9 mouse cellular contexts compared by ENCODE assay signal in genomic region chr11:101985990-101986389, GRCm38 (mm10). TPM values are rescaled to one million over a fixed set of nuclear protein-coding genes. Genes with fewer than 3 reads are reported as not detected.
DNase-seq lines count a peak whose midpoint lies in the region; ATAC-seq and TF ChIP-seq lines count a peak whose summit lies in the region.
"Had no signal": no experiment of that assay in that cellular context is flagged by ENCODE, and none has a peak within 500 bp of the region (broad histone marks: within the 10 kb centered on the region; RNA-seq: fewer than 3 reads in every experiment).

No protein-coding gene starts in this region.

- no peak for TF ChIP-seq POLR2A in CH12.LX (IDR thresholded peaks at IDR 0.05; ENCODE audit: low read depth, low read length)

- H3K4me2 ChIP-seq in CH12.LX (ENCODE audit: insufficient read depth, low read depth, poor library complexity, severe bottlenecking): peak overlapping the region; percentile 39
- H3K4me2 ChIP-seq in embryonic facial prominence, embryonic 13.5 days: peak overlapping the region; percentile 30; the same call in 1 of the 2 replicates
- peak overlapping the region; percentile 33 for H3K4me2 ChIP-seq in heart, embryonic 16.5 days (ENCODE audit: low read depth, low read length)
- H3K4me2 ChIP-seq in lung, postnatal 0 days (replicated peaks; ENCODE audit: low read depth, low read length): no peak overlapping the region; the same call in 1 of the 2 replicates

- no peak overlapping the region for H3K27ac ChIP-seq in CH12.LX (ENCODE audit: insufficient read depth, low read depth)
- H3K27ac ChIP-seq in embryonic facial prominence, embryonic 13.5 days: no peak overlapping the region
- no peak overlapping the region for H3K27ac ChIP-seq in heart, embryonic 16.5 days (ENCODE audit: low read length)
- no peak overlapping the region for H3K27ac ChIP-seq in layer of hippocampus, adult 2 months
- no peak overlapping the region for H3K27ac ChIP-seq in lung, postnatal 0 days (ENCODE audit: low read length)
- H3K27ac ChIP-seq: macrophage had no signal

- in situ Hi-C loops in CH12.LX (cut with MboI; ENCODE audit: low pct_ligation_motif_present, low pct_unique_long_range_greater_than_20kb, low sequenced_read_pairs): no loop called here

- peaks cover 9 to 19% of the 10 kb centered on the region in 2 experiments for H3K36me3 ChIP-seq in CH12.LX (replicated peaks in 1 of 2; ENCODE audit: control insufficient read depth in 1 of 2, insufficient read depth in 1 of 2, low read length in 1 of 2)
- no peaks in the 10 kb centered on the region for H3K36me3 ChIP-seq in embryonic facial prominence, embryonic 13.5 days
- H3K36me3 ChIP-seq in heart, embryonic 16.5 days (ENCODE audit: control insufficient read depth, insufficient read depth): peaks cover 4% of the 10 kb centered on the region
- peaks cover 2% of the 10 kb centered on the region; the same call in 1 of the 2 replicates for H3K36me3 ChIP-seq in lung, postnatal 0 days (ENCODE audit: insufficient read depth, low read length)

- ATAC-seq in embryonic facial prominence, embryonic 13.5 days (ENCODE audit: insufficient number of reproducible peaks, insufficient read depth, low FRiP score, low TSS enrichment, low read depth): no peak
- no peak for ATAC-seq in heart, embryonic 16.5 days (replicated peaks; ENCODE audit: extremely low read depth, insufficient read depth, low FRiP score)
- ATAC-seq in lung, postnatal 0 days: no peak

- 3% methylated on average over 10 of the region's 10 CpGs for WGBS in embryonic facial prominence, embryonic 13.5 days
- 5% methylated on average over 10 of the region's 10 CpGs for WGBS in heart, embryonic 16.5 days
- WGBS in lung, postnatal 0 days: 1% methylated on average over 10 of the region's 10 CpGs

- TF ChIP-seq CTCF in CH12.LX (conservative IDR thresholded peaks at IDR 0.05 in 1 of 2, IDR thresholded peaks at IDR 0.05 in 1 of 2; ENCODE audit: low read depth in 2 of 2, low read length in 2 of 2): peak; percentile 86 to 98
- peak; percentile 87 for TF ChIP-seq CTCF in layer of hippocampus, adult 2 months (conservative IDR thresholded peaks at IDR 0.05)
- peak; percentile 94 for TF ChIP-seq CTCF in lung, postnatal 0 days (IDR thresholded peaks at IDR 0.05)

- H3K9ac ChIP-seq in CH12.LX (ENCODE audit: insufficient read depth, low read depth): no peak overlapping the region
- no peak overlapping the region for H3K9ac ChIP-seq in embryonic facial prominence, embryonic 13.5 days
- H3K9ac ChIP-seq in heart, embryonic 16.5 days (ENCODE audit: low read length): no peak overlapping the region
- H3K9ac ChIP-seq in lung, postnatal 0 days (replicated peaks; ENCODE audit: low read depth): no peak overlapping the region

- peak; percentile 92 for TF ChIP-seq RAD21 in CH12.LX (IDR thresholded peaks at IDR 0.05; ENCODE audit: low read depth, low read length)

- no peak for TF ChIP-seq EP300 in CH12.LX (IDR thresholded peaks at IDR 0.05; ENCODE audit: low read length)
- no peak for TF ChIP-seq EP300 in lung, postnatal 0 days (IDR thresholded peaks at IDR 0.05)

- no peaks in the 10 kb centered on the region for H3K9me3 ChIP-seq in CH12.LX (replicated peaks; ENCODE audit: low read length)
- no peaks in the 10 kb centered on the region for H3K9me3 ChIP-seq in embryonic facial prominence, embryonic 13.5 days
- no peaks in the 10 kb centered on the region for H3K9me3 ChIP-seq in heart, embryonic 16.5 days (replicated peaks; ENCODE audit: control insufficient read depth, low read length)
- no peaks in the 10 kb centered on the region for H3K9me3 ChIP-seq in lung, postnatal 0 days (ENCODE audit: low read length)

- H3K4me1 ChIP-seq in CH12.LX (ENCODE audit: control insufficient read depth in 1 of 2, insufficient read depth in 2 of 2): peaks cover 14 to 40% of the 10 kb centered on the region in 2 experiments
- H3K4me1 ChIP-seq in embryonic facial prominence, embryonic 13.5 days: peaks cover 20% of the 10 kb centered on the region
- peaks cover 33% of the 10 kb centered on the region for H3K4me1 ChIP-seq in heart, embryonic 16.5 days (ENCODE audit: control insufficient read depth, insufficient read depth, low read length)
- no peaks in the 10 kb centered on the region for H3K4me1 ChIP-seq in lung, postnatal 0 days (ENCODE audit: insufficient read depth, low read depth, low read length)

- no peak overlapping the region for H3K4me3 ChIP-seq in CH12.LX (replicated peaks in 1 of 3; ENCODE audit: low read depth in 2 of 3, low read length in 2 of 3, poor library complexity in 1 of 3)
- H3K4me3 ChIP-seq in embryonic facial prominence, embryonic 13.5 days: 0 out of 2 replicates have a peak overlapping the region, but pooled peaks have one; percentile 7
- H3K4me3 ChIP-seq in heart, embryonic 16.5 days (ENCODE audit: low read length): no peak overlapping the region
- H3K4me3 ChIP-seq in layer of hippocampus, adult 2 months: no peak overlapping the region
- no peak overlapping the region for H3K4me3 ChIP-seq in lung, postnatal 0 days (ENCODE audit: low read depth, low read length)

- peak; percentile 87 for DNase-seq in CH12.LX (ENCODE audit: extremely low read depth)
- peak; percentile 89 for DNase-seq in adrenal gland, postnatal 14 days
- DNase-seq in layer of hippocampus, adult 2 months (ENCODE audit: low spot score in 2 of 2): peak; percentile 85 to 87
- DNase-seq in lung, postnatal 0 days (ENCODE audit: low spot score): peak; percentile 88
- peak; percentile 75 for DNase-seq in retina, postnatal 7 days (ENCODE audit: low read depth, low spot score)
- DNase-seq in thymus, postnatal 4 days: peak; percentile 74

- dilution Hi-C loops in CH12.LX (cut with MboI; ENCODE audit: extremely low pct_ligation_motif_present, extremely low pct_unique_long_range_greater_than_20kb, low sequenced_read_pairs): no loop called here

- no peaks in the 10 kb centered on the region for H3K79me2 ChIP-seq in CH12.LX (replicated peaks; ENCODE audit: control insufficient read depth, extremely low read depth, insufficient read depth, poor library complexity, severe bottlenecking)

- peaks cover 54% of the 10 kb centered on the region for H3K27me3 ChIP-seq in CH12.LX (replicated peaks)
- H3K27me3 ChIP-seq in embryonic facial prominence, embryonic 13.5 days: peaks cover 10% of the 10 kb centered on the region; the same call in 1 of the 2 replicates
- H3K27me3 ChIP-seq in heart, embryonic 16.5 days (ENCODE audit: control insufficient read depth, insufficient read depth, low read length): no peaks in the 10 kb centered on the region
- H3K27me3 ChIP-seq in lung, postnatal 0 days (replicated peaks; ENCODE audit: insufficient read depth, low read length): 0 out of 2 replicates have a peak, but pooled peaks cover 4% of the 10 kb centered on the region

RNA-seq across cellular contexts. Expression of gene Dusp3, which starts 0.8 kb away (rescaled TPM):
- total RNA-seq in CH12.LX (2012; rRNA removed): 17.9 and 20.8 TPM in 2 replicates
- total RNA-seq in CH12.LX (2014; rRNA removed): 5.6 and 7.5 TPM in 2 replicates
- polyA plus RNA-seq in CH12.LX (2012; ENCODE audit: insufficient read length, low read depth): 19.2 and 23.6 TPM in 2 replicates
- 100 and 103 TPM in 2 replicates for total RNA-seq in adrenal gland, postnatal 14 days (2021)
- polyA plus RNA-seq in embryonic facial prominence, embryonic 13.5 days (2015; fragmentation: Nextera tagmentation; extraction: Ambion mirVana): 12.1 and 14.0 TPM in 2 replicates
- polyA plus RNA-seq in heart, embryonic 16.5 days (2015; fragmentation: Nextera tagmentation; extraction: Ambion mirVana): 57.3 and 58.8 TPM in 2 replicates
- 100 to 1,000 TPM; 149 to 155 TPM for total RNA-seq in layer of hippocampus, adult 2 months (2021)
- 78.2 and 80.0 TPM in 2 replicates for polyA plus RNA-seq in lung, postnatal 0 days (2015; fragmentation: Nextera tagmentation; extraction: Ambion mirVana)

RNA-seq across cellular contexts. Expression of gene Cfap97d1, which starts 1.9 kb away (rescaled TPM):
- not detected in 2 replicates for total RNA-seq in CH12.LX (2012; rRNA removed)
- total RNA-seq in CH12.LX (2014; rRNA removed): not detected in 2 replicates
- polyA plus RNA-seq in CH12.LX (2012; ENCODE audit: insufficient read length, low read depth): not detected in 2 replicates
- total RNA-seq in adrenal gland, postnatal 14 days (2021): not detected in 2 replicates
- not detected in 2 replicates for polyA plus RNA-seq in embryonic facial prominence, embryonic 13.5 days (2015; fragmentation: Nextera tagmentation; extraction: Ambion mirVana)
- polyA plus RNA-seq in heart, embryonic 16.5 days (2015; fragmentation: Nextera tagmentation; extraction: Ambion mirVana): not detected in 2 replicates
- total RNA-seq in layer of hippocampus, adult 2 months (2021): not detected
- polyA plus RNA-seq in lung, postnatal 0 days (2015; fragmentation: Nextera tagmentation; extraction: Ambion mirVana): 0.20 TPM in 1 of 2 replicates, not detected in the other
- polyA plus RNA-seq: macrophage had no signal

RNA-seq across cellular contexts. Expression of gene Sost, which starts 19.2 kb away (rescaled TPM):
- total RNA-seq in CH12.LX (2012; rRNA removed): not detected in 2 replicates
- total RNA-seq in CH12.LX (2014; rRNA removed): not detected in 2 replicates
- not detected in 2 replicates for polyA plus RNA-seq in CH12.LX (2012; ENCODE audit: insufficient read length, low read depth)
- total RNA-seq in adrenal gland, postnatal 14 days (2021): 1.6 TPM in 1 of 2 replicates, not detected in the other
- 0.41 and 0.42 TPM in 2 replicates for polyA plus RNA-seq in embryonic facial prominence, embryonic 13.5 days (2015; fragmentation: Nextera tagmentation; extraction: Ambion mirVana)
- 2.3 and 2.4 TPM in 2 replicates for polyA plus RNA-seq in heart, embryonic 16.5 days (2015; fragmentation: Nextera tagmentation; extraction: Ambion mirVana)
- total RNA-seq in layer of hippocampus, adult 2 months (2021): not detected
- polyA plus RNA-seq in lung, postnatal 0 days (2015; fragmentation: Nextera tagmentation; extraction: Ambion mirVana): 0.06 TPM in 1 of 2 replicates, not detected in the other
- polyA plus RNA-seq: macrophage had no signal

RNA-seq across cellular contexts. Expression of gene Mpp3, which starts 42.3 kb away (rescaled TPM):
- total RNA-seq in CH12.LX (2012; rRNA removed): 3.8 and 4.6 TPM in 2 replicates
- total RNA-seq in CH12.LX (2014; rRNA removed): 0.12 and 0.15 TPM in 2 replicates
- polyA plus RNA-seq in CH12.LX (2012; ENCODE audit: insufficient read length, low read depth): 0.30 and 0.31 TPM in 2 replicates
- total RNA-seq in adrenal gland, postnatal 14 days (2021): 9.0 and 14.8 TPM in 2 replicates
- 4.3 and 4.9 TPM in 2 replicates for polyA plus RNA-seq in embryonic facial prominence, embryonic 13.5 days (2015; fragmentation: Nextera tagmentation; extraction: Ambion mirVana)
- polyA plus RNA-seq in heart, embryonic 16.5 days (2015; fragmentation: Nextera tagmentation; extraction: Ambion mirVana): 4.2 and 4.9 TPM in 2 replicates
- total RNA-seq in layer of hippocampus, adult 2 months (2021): 10 to 100 TPM; 88.3 to 94.4 TPM
- polyA plus RNA-seq in lung, postnatal 0 days (2015; fragmentation: Nextera tagmentation; extraction: Ambion mirVana): 0.84 and 2.2 TPM in 2 replicates
- polyA plus RNA-seq: macrophage had no signal

RNA-seq across cellular contexts. Expression of gene Cd300lg, which starts 55.3 kb away (rescaled TPM):
- total RNA-seq in CH12.LX (2012; rRNA removed): not detected in 2 replicates
- not detected in 2 replicates for total RNA-seq in CH12.LX (2014; rRNA removed)
- not detected in 2 replicates for polyA plus RNA-seq in CH12.LX (2012; ENCODE audit: insufficient read length, low read depth)
- total RNA-seq in adrenal gland, postnatal 14 days (2021): 50.5 and 61.4 TPM in 2 replicates
- polyA plus RNA-seq in embryonic facial prominence, embryonic 13.5 days (2015; fragmentation: Nextera tagmentation; extraction: Ambion mirVana): 0.45 and 0.66 TPM in 2 replicates
- 11.6 TPM in 2 replicates for polyA plus RNA-seq in heart, embryonic 16.5 days (2015; fragmentation: Nextera tagmentation; extraction: Ambion mirVana)
- not detected for total RNA-seq in layer of hippocampus, adult 2 months (2021)
- polyA plus RNA-seq in lung, postnatal 0 days (2015; fragmentation: Nextera tagmentation; extraction: Ambion mirVana): 2.1 and 2.4 TPM in 2 replicates
